Mouse (Mus musculus): ENCODE results near the gene Ahcyl2. TPM values are rescaled to one million over a fixed set of nuclear protein-coding genes. Genes with fewer than 3 reads are reported as not detected.
"Not testable (repeated sequence)": the region's sequence is repeated elsewhere in the genome, so short reads cannot be mapped to it uniquely, and the experiment has no call there.

The Ahcyl2 gene
- polyA plus RNA-seq, 1 experiment from 2014 or later = 33.9 TPM

GRCm38 (mm10) chr6:29736610-29737458 lies 31.0 kb upstream of the Ahcyl2 start:
- Histone ChIP-seq H3K36me3 (ENCODE audit: control insufficient read depth, insufficient read depth, low read length) (no peaks in the 10 kb centered on the region; the same call in 1 of the 2 replicates), H3K27me3 (ENCODE audit: control insufficient read depth, insufficient read depth, low read length) (no peaks in the 10 kb centered on the region), H3K9me3 (ENCODE audit: control insufficient read depth, low read depth, low read length) (no peaks in the 10 kb centered on the region), H3K4me3 (ENCODE audit: low read depth, low read length) (peak overlapping the region; percentile 100), H3K27ac (ENCODE audit: low read length) (peak overlapping the region; percentile 99), H3K9ac (replicated peaks; ENCODE audit: low read depth, low read length) (peak overlapping the region; percentile 99), H3K4me2 (replicated peaks; ENCODE audit: low read depth, low read length) (peak overlapping the region; percentile 75), H3K4me1 (ENCODE audit: control insufficient read depth, insufficient read depth, low read length) (peaks cover 21% of the 10 kb centered on the region)
- ATAC-seq (ENCODE audit: insufficient number of reproducible peaks, insufficient read depth, low FRiP score, low read depth) = no peak
- 6% methylated on average over 13 of the region's 13 CpGs for WGBS

- Histone ChIP-seq H3K9ac (replicated peaks; ENCODE audit: low read depth, low read length) (no peak overlapping the region), H3K27me3 (ENCODE audit: control insufficient read depth, insufficient read depth, low read length) (no peaks in the 10 kb centered on the region), H3K4me1 (ENCODE audit: control insufficient read depth, insufficient read depth, low read length) (no peaks in the 10 kb centered on the region), H3K27ac (ENCODE audit: low read length) (no peak overlapping the region), H3K4me2 (replicated peaks; ENCODE audit: low read depth, low read length) (no peak overlapping the region), H3K4me3 (ENCODE audit: low read depth, low read length) (no peak overlapping the region), H3K36me3 (ENCODE audit: control insufficient read depth, insufficient read depth, low read length) (peaks cover 25% of the 10 kb centered on the region), H3K9me3 (ENCODE audit: control insufficient read depth, low read depth, low read length) (peaks cover 9% of the 10 kb centered on the region)
- WGBS = 93% methylated on average over 3 of the region's 3 CpGs
- ATAC-seq (ENCODE audit: insufficient number of reproducible peaks, insufficient read depth, low FRiP score, low read depth) = no peak
Observed at GRCm38 (mm10) chr6:29751466-29752152, 16.2 kb upstream of the Ahcyl2 start.

DNA sequence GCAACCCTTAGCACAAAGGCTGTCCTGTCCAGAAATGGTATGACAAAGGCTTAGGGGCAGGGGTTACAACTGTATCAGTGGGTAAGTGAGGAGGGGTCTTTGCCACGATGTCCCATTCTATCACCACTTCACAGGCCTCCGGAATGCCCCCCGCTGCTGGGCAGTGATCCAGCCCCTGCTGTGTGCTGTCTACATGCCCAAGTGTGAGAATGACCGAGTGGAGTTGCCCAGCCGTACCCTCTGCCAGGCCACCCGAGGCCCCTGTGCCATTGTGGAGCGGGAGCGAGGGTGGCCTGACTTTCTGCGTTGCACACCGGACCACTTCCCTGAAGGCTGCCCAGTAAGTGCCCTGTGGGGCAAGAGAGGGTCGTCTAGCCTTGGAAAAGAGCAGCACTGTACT lies 14.5 kb upstream of the Ahcyl2 start:
- Histone ChIP-seq H3K36me3 (ENCODE audit: control insufficient read depth, insufficient read depth, low read length) (peaks cover 42% of the 10 kb centered on the region), H3K4me2 (replicated peaks; ENCODE audit: low read depth, low read length) (no peak overlapping the region)

DNA sequence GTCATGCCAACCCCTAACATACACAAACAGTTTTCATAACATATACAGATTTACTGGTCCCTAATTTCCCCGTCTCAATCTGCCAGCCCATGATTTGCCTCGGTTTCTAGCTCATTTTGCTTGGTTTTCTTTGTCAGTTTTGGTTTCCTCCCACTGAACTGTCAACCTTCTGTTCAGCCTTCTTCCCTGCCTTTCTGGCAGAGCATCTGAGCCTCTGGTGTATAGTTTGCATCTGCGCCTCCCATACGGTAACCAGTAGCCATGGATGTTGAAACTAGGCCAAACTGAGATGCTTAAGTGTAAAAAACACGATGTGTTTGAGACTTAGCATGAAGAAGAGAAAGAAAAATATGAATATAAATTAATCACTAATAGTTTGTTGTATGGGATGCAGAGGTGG lies 11.8 kb upstream of the Ahcyl2 start:
- peaks cover 55% of the 10 kb centered on the region for H3K36me3 ChIP-seq (ENCODE audit: control insufficient read depth, insufficient read depth, low read length)
- WGBS = 84% methylated on average over 5 of the region's 5 CpGs
- H3K9ac ChIP-seq (replicated peaks; ENCODE audit: low read depth, low read length) = no peak overlapping the region
- H3K27ac ChIP-seq (ENCODE audit: low read length) = no peak overlapping the region
- no peak overlapping the region for H3K4me2 ChIP-seq (replicated peaks; ENCODE audit: low read depth, low read length)
- no peak overlapping the region for H3K4me3 ChIP-seq (ENCODE audit: low read depth, low read length)
- no peaks in the 10 kb centered on the region for H3K9me3 ChIP-seq (ENCODE audit: control insufficient read depth, low read depth, low read length)
- no peaks in the 10 kb centered on the region for H3K4me1 ChIP-seq (ENCODE audit: control insufficient read depth, insufficient read depth, low read length)
- H3K27me3 ChIP-seq (ENCODE audit: control insufficient read depth, insufficient read depth, low read length) = no peaks in the 10 kb centered on the region
- no peak for ATAC-seq (ENCODE audit: insufficient number of reproducible peaks, insufficient read depth, low FRiP score, low read depth)

More for the DNA sequence above, 14.5 kb upstream of the Ahcyl2 start:
- peaks cover 5% of the 10 kb centered on the region for H3K9me3 ChIP-seq (ENCODE audit: control insufficient read depth, low read depth, low read length)
- no peak for ATAC-seq (ENCODE audit: insufficient number of reproducible peaks, insufficient read depth, low FRiP score, low read depth)
- WGBS = 91% methylated on average over 11 of the region's 11 CpGs
- no peak overlapping the region for H3K27ac ChIP-seq (ENCODE audit: low read length)
- H3K9ac ChIP-seq (replicated peaks; ENCODE audit: low read depth, low read length) = no peak overlapping the region
- H3K27me3 ChIP-seq (ENCODE audit: control insufficient read depth, insufficient read depth, low read length) = no peaks in the 10 kb centered on the region
- no peaks in the 10 kb centered on the region for H3K4me1 ChIP-seq (ENCODE audit: control insufficient read depth, insufficient read depth, low read length)
- H3K4me3 ChIP-seq (ENCODE audit: low read depth, low read length) = no peak overlapping the region

GRCm38 (mm10) chr6:29756476-29756875 lies 11.3 kb upstream of the Ahcyl2 start:
- 82% methylated on average over 4 of the region's 4 CpGs for WGBS
- no peak for ATAC-seq (ENCODE audit: insufficient number of reproducible peaks, insufficient read depth, low FRiP score, low read depth)
- no peaks in the 10 kb centered on the region for H3K9me3 ChIP-seq (ENCODE audit: control insufficient read depth, low read depth, low read length)
- no peak overlapping the region for H3K4me2 ChIP-seq (replicated peaks; ENCODE audit: low read depth, low read length)
- H3K36me3 ChIP-seq (ENCODE audit: control insufficient read depth, insufficient read depth, low read length) = peaks cover 58% of the 10 kb centered on the region
- H3K9ac ChIP-seq (replicated peaks; ENCODE audit: low read depth, low read length) = no peak overlapping the region
- H3K27ac ChIP-seq (ENCODE audit: low read length) = no peak overlapping the region
- no peaks in the 10 kb centered on the region for H3K27me3 ChIP-seq (ENCODE audit: control insufficient read depth, insufficient read depth, low read length)
- H3K4me3 ChIP-seq (ENCODE audit: low read depth, low read length) = no peak overlapping the region
- no peaks in the 10 kb centered on the region for H3K4me1 ChIP-seq (ENCODE audit: control insufficient read depth, insufficient read depth, low read length)

DNA sequence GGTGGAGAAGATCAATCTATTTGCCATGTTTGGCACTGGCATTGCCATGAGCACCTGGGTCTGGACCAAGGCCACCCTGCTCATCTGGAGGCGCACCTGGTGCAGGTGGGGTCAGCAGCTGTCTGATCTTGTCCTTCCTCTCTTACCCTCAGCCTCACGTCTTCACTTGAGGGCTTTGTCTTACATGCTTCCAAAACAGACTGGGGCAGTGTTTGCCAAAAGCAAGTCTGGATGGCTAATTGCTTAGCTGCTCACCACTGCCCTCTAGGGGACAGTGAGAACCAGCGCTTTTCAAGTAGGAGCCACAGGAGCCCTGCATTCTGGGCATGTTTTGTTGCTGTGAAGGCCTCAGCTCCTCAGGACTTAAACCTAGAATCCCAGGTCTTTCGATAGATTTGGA lies 9.4 kb upstream of the Ahcyl2 start:
- Histone ChIP-seq H3K9me3 (ENCODE audit: control insufficient read depth, low read depth, low read length) (no peaks in the 10 kb centered on the region), H3K36me3 (ENCODE audit: control insufficient read depth, insufficient read depth, low read length) (peaks cover 57% of the 10 kb centered on the region), H3K27ac (ENCODE audit: low read length) (no peak overlapping the region), H3K4me2 (replicated peaks; ENCODE audit: low read depth, low read length) (no peak overlapping the region), H3K4me3 (ENCODE audit: low read depth, low read length) (no peak overlapping the region), H3K27me3 (ENCODE audit: control insufficient read depth, insufficient read depth, low read length) (no peaks in the 10 kb centered on the region), H3K4me1 (ENCODE audit: control insufficient read depth, insufficient read depth, low read length) (no peaks in the 10 kb centered on the region), H3K9ac (replicated peaks; ENCODE audit: low read depth, low read length) (no peak overlapping the region)
- WGBS = 40% methylated on average over 4 of the region's 4 CpGs
- ATAC-seq (ENCODE audit: insufficient number of reproducible peaks, insufficient read depth, low FRiP score, low read depth) = peak; percentile 43; the same call in 1 of the 2 replicates

DNA sequence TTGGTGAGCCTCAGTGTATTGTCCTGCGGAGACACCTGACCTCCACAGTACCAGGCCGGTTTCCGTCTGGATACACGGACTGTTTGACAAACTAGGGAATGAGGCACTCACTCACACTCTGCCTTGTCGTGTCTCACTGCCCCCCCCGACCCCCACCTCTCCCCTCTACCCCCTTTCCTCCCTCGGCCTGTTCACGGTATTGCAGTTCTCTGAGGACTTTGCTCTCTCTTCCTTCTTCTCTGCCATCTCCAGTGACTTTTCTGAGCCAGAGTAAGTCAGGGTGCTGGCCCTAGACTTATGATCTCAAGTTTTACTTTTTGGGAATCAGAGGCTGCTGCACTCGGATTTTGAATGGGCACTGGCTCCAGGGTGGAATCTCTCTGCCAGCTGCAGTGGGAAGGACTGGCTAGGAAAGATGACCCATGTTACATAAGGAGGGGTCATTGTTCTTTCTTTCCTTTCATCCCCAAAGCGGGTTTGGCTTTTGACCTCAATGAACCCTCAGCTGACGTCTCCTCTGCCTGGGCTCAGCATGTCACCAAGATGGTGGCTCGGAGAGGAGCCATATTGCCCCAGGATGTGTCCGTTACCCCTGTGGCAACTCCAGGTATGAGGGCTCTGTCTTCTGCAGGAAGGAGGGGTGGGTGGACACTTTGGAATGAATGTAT lies 8.7 kb upstream of the Ahcyl2 start:
- H3K4me2 ChIP-seq (replicated peaks; ENCODE audit: low read depth, low read length) = no peak overlapping the region
- H3K4me3 ChIP-seq (ENCODE audit: low read depth, low read length) = no peak overlapping the region
- H3K9ac ChIP-seq (replicated peaks; ENCODE audit: low read depth, low read length) = no peak overlapping the region
- ATAC-seq (ENCODE audit: insufficient number of reproducible peaks, insufficient read depth, low FRiP score, low read depth) = no peak
- no peaks in the 10 kb centered on the region for H3K9me3 ChIP-seq (ENCODE audit: control insufficient read depth, low read depth, low read length)
- H3K36me3 ChIP-seq (ENCODE audit: control insufficient read depth, insufficient read depth, low read length) = peaks cover 51% of the 10 kb centered on the region
- 85% methylated on average over 13 of the region's 13 CpGs for WGBS
- no peaks in the 10 kb centered on the region for H3K27me3 ChIP-seq (ENCODE audit: control insufficient read depth, insufficient read depth, low read length)
- H3K4me1 ChIP-seq (ENCODE audit: control insufficient read depth, insufficient read depth, low read length) = no peaks in the 10 kb centered on the region
- no peak overlapping the region for H3K27ac ChIP-seq (ENCODE audit: low read length)

DNA sequence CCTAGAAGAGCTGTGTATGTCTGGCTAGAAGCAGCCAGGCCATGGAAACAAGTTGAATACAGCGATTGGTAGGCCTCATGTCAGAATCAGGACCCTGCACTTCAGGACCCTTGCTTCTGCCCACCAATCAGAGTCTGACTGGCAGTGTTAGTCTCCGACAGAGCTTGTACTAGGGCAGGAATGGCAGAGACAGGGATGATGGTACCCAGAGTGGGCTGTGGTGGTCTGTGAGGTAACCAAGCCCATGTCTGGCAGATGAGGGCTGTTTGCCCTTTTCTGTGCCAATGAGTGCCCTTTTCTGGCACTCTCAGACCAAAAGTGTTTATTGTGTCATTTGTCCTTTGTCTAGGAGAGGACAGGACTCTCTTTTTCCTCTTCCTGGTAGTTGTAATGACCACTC lies 7.4 kb upstream of the Ahcyl2 start:
- 86% methylated on average over 2 of the region's 2 CpGs for WGBS
- H3K4me1 ChIP-seq (ENCODE audit: control insufficient read depth, insufficient read depth, low read length); H3K9me3 ChIP-seq (ENCODE audit: control insufficient read depth, low read depth, low read length); H3K9ac ChIP-seq (replicated peaks; ENCODE audit: low read depth, low read length); H3K27me3 ChIP-seq (ENCODE audit: control insufficient read depth, insufficient read depth, low read length); ATAC-seq (ENCODE audit: insufficient number of reproducible peaks, insufficient read depth, low FRiP score, low read depth); H3K27ac ChIP-seq (ENCODE audit: low read length); H3K4me3 ChIP-seq (ENCODE audit: low read depth, low read length); H3K4me2 ChIP-seq (replicated peaks; ENCODE audit: low read depth, low read length): not testable (repeated sequence)
- H3K36me3 ChIP-seq (ENCODE audit: control insufficient read depth, insufficient read depth, low read length) = peaks cover 44% of the 10 kb centered on the region

All from stomach, embryonic 14.5 days (tissue).